Mouse (Mus musculus) neural tube, embryonic 15.5 days (tissue): ENCODE data around the gene Mbtps2. TPM values are rescaled to one million over a fixed set of nuclear protein-coding genes. Genes with fewer than 3 reads are reported as not detected.

ENCODE experiments used
- ATAC-seq: fragments of 200-750 bp; cut with Nextera tagmentation; 2 replicates; pipeline ENCODE4 v1.8.0; 2017; ENCODE audit warnings: mild to moderate bottlenecking, moderate TSS enrichment, moderate library complexity; ENCODE audit not compliant: low FRiP score
- H3K27ac ChIP-seq: fragments of 300-500 bp; sonication (generic); replicated peaks from 2 replicates; pipeline ENCODE4 v1.5.1; 2015; ENCODE audit warnings: mild to moderate bottlenecking, inconsistent platforms
- H3K27me3 ChIP-seq: fragments of 300-500 bp; sonication (generic); replicated peaks from 2 replicates; pipeline ENCODE4 v1.6.1; 2015; ENCODE audit warnings: inconsistent platforms
- H3K36me3 ChIP-seq: fragments of 300-500 bp; sonication (generic); 2 replicates; pipeline ENCODE4 v1.6.1; 2015; ENCODE audit warnings: inconsistent platforms
- H3K4me1 ChIP-seq: fragments of 300-500 bp; sonication (generic); 2 replicates; pipeline ENCODE4 v1.6.1; 2015; ENCODE audit warnings: inconsistent platforms
- H3K4me2 ChIP-seq: fragments of 300-500 bp; sonication (generic); 2 replicates; pipeline ENCODE4 v1.6.1; 2015; ENCODE audit warnings: inconsistent platforms, mild to moderate bottlenecking, moderate library complexity
- H3K4me3 ChIP-seq: fragments of 300-500 bp; sonication (generic); replicated peaks from 2 replicates; pipeline ENCODE4 v1.5.1; 2015; ENCODE audit warnings: mild to moderate bottlenecking, inconsistent platforms
- H3K9ac ChIP-seq: fragments of 300-500 bp; sonication (generic); replicated peaks from 2 replicates; pipeline ENCODE4 v1.6.1; 2015; ENCODE audit warnings: mild to moderate bottlenecking, inconsistent platforms
- H3K9me3 ChIP-seq: fragments of 300-500 bp; sonication (generic); replicated peaks from 2 replicates; pipeline ENCODE4 v1.6.1; 2016; ENCODE audit warnings: inconsistent platforms
- WGBS: fragments of 180-500 bp; shearing (Covaris S2); methylation state at CpG from one replicate; pipeline ENCODE4 v1.1.7; 2015; ENCODE audit warnings: mixed read lengths; 5-methylcytosine and 5-hydroxymethylcytosine counted together
- polyA plus RNA-seq: library from polyadenylated mRNA; unstranded; fragments of >200 nt; fragmentation: Nextera tagmentation; extraction: Ambion mirVana; gene quantifications from 2 replicates; pipeline ENCODE4 v1.2.1, GENCODE M21; 2015

Gene Mbtps2
- polyA plus RNA-seq, 1 experiment from 2014 or later: 30.3 TPM

DNA sequence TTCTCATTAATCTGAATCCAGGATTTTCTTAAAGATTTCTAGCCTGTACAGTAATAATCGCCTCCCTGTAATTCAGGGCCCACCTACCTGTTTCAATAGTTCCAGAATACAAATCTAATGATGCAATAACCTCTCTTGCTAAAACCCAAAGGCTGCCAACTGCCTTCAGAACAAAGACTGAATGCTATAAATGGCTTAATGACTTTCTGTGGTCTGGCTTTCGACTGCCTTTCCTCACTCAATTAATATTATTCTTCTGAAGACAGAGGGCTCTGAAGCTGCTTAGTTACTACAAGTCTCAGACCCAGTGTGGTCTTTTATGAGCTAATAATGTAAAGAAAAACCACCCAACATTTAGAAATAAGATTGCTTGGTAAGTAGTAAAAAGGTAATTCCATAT lies 96.6 kb downstream of the Mbtps2 start:
- Histone ChIP-seq H3K4me1 (no peaks in the 10 kb centered on the region), H3K27ac (no peak overlapping the region), H3K27me3 (no peaks in the 10 kb centered on the region), H3K4me2 (no peak overlapping the region), H3K9me3 (no peaks in the 10 kb centered on the region), H3K9ac (no peak overlapping the region), H3K36me3 (no peaks in the 10 kb centered on the region), H3K4me3 (no peak overlapping the region)
- ATAC-seq: no peak
- WGBS: 54% methylated on average over 2 of the region's 2 CpGs

GRCm38 (mm10) chrX:157500004-157500403 lies 98.5 kb downstream of the Mbtps2 start:
- WGBS: 83% methylated on average over 8 of the region's 8 CpGs

DNA sequence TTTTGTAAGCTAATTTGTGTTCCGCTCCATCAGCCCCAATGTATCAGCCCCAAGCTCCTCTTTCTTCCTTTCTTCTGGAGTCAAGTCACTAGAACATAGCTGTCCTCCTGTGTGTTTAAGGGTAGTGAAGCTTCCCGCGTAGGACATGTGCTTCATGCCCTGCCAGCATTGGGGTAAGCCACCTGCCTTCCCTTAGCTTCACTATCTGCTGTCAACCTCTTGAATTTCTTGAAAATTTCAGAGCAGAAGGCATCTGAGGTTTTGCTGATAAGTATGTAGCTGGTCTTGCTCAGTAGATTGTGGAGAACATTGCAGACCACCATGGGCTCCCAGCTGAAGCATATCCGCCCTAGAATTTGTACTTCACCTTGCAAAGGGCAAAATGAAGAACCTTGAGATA lies 105.4 kb downstream of the Mbtps2 start:
- no peak overlapping the region for H3K4me3 ChIP-seq
- no peak for ATAC-seq
- H3K36me3 ChIP-seq: no peaks in the 10 kb centered on the region
- H3K9me3 ChIP-seq: no peaks in the 10 kb centered on the region
- H3K4me1 ChIP-seq: peaks cover 13% of the 10 kb centered on the region; the same call in 1 of the 2 replicates
- H3K27me3 ChIP-seq: no peaks in the 10 kb centered on the region
- H3K4me2 ChIP-seq: no peak overlapping the region
- no peak overlapping the region for H3K27ac ChIP-seq
- H3K9ac ChIP-seq: no peak overlapping the region
- WGBS: 85% methylated on average over 4 of the region's 4 CpGs

More at GRCm38 (mm10) chrX:157500004-157500403, 98.5 kb downstream of the Mbtps2 start:
- no peaks in the 10 kb centered on the region for H3K9me3 ChIP-seq
- H3K27ac ChIP-seq: no peak overlapping the region
- no peaks in the 10 kb centered on the region for H3K4me1 ChIP-seq
- ATAC-seq: no peak
- no peaks in the 10 kb centered on the region for H3K27me3 ChIP-seq
- H3K4me3 ChIP-seq: no peak overlapping the region
- no peak overlapping the region for H3K4me2 ChIP-seq
- H3K36me3 ChIP-seq: no peaks in the 10 kb centered on the region
- no peak overlapping the region for H3K9ac ChIP-seq

DNA sequence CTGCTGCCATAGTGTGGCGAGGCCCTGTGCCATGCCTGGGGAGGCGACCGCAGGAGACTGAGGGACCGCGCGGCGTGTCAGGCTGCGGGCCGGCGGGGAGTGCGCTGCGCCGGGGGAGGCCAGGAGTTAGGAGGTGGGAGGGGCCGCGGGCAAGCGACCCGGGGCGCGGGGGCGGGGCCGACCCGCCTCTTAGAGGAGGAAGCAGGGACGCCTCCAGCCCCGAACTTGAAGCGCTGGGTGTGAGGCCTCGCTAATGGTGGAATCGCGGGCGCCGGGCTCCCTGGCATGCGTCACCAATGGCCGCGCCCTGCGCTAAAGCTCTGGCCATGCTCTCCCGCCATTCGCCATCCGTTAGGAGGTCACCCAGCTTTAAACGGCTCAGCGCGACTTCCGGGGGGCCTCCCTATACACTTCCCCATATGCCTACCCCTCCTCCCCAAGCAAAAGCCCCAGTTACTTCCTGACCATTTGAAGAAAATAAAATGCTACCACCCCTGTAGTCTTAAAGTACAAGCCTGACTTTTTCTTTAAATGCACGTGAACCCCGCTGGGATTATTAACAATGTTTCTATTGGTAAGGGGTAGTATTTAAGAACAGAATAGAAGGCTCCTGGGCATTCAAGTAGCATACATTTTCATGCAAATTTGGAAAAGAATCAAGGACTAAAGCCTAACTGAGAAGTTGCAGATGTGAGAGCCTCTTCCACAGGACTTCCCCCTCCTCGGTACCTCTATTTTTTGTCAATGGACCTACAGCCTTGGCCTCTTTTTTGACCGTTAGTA lies 106.4 kb downstream of the Mbtps2 start, which contains the start of gene Sms:
Sms (minus strand) TSS at position 344 of the 783 bp plus-strand sequence.
- H3K27me3 ChIP-seq: no peaks in the 10 kb centered on the region
- ATAC-seq: peak; percentile 90
- peak within 1 kb of the TSS; percentile 65 for H3K9ac ChIP-seq
- 32% methylated on average over 38 of the region's 45 CpGs for WGBS
- H3K4me3 ChIP-seq: peak within 1 kb of the TSS; percentile 60
- H3K9me3 ChIP-seq: no peaks in the 10 kb centered on the region
- no peaks in the 10 kb centered on the region for H3K36me3 ChIP-seq
- peak within 1 kb of the TSS; percentile 91 for H3K27ac ChIP-seq
- peak within 1 kb of the TSS; percentile 53 for H3K4me2 ChIP-seq
- peaks cover 13% of the 10 kb centered on the region; the same call in 1 of the 2 replicates for H3K4me1 ChIP-seq

DNA sequence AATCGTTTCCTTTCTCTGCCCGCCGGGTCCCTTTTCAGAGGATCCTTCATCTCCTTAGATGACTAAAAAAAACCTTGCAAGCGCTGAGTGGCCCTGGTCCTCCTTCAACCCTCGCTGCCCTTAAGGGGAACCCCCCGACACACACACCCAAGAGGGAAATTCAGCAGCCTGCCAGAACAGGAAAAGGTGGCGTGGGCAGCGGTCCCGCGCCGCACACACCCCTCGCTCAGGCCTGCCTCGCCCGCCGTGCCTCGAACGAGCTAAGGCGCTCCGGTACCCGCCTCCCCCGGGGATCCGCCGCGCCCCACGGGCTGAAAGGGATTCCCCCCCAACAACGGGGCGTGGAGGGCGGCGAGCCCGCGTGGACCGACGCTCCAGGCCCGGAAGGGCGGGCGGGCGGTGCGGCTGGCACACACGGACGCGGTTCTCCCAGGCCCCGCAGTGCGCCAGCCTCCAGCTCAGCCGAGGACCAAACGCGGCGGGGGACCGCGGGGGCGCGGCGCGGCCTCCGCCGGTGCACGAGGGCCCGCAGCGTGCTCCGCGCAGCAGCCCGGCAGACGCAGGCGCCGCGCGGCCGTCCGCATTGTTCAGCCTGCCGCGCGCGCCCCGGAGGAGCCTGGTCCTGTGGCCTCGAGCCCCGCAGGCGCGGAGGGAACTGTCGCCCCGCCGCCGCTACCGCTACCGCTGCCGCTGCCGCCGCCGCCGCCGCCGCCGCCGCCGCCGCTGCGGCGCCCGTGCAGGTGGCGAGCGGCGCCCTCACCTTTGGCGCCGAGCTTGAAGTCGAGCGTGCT lies 107.2 kb downstream of the Mbtps2 start:
- peak overlapping the region; percentile 60 for H3K4me3 ChIP-seq
- no peaks in the 10 kb centered on the region for H3K9me3 ChIP-seq
- peaks cover 13% of the 10 kb centered on the region; the same call in 1 of the 2 replicates for H3K4me1 ChIP-seq
- 21% methylated on average over 71 of the region's 104 CpGs for WGBS
- H3K27me3 ChIP-seq: no peaks in the 10 kb centered on the region
- peak overlapping the region; percentile 91 for H3K27ac ChIP-seq
- peak overlapping the region; percentile 53 for H3K4me2 ChIP-seq
- peak overlapping the region; percentile 65 for H3K9ac ChIP-seq
- H3K36me3 ChIP-seq: no peaks in the 10 kb centered on the region
- peak; percentile 70 for ATAC-seq

- peak overlapping the region; percentile 91 for H3K27ac ChIP-seq
- peaks cover 13% of the 10 kb centered on the region; the same call in 1 of the 2 replicates for H3K4me1 ChIP-seq
- peak overlapping the region; percentile 53 for H3K4me2 ChIP-seq
- peak; percentile 9; the same call in 1 of the 2 replicates for ATAC-seq
- 23% methylated on average over 12 of the region's 12 CpGs for WGBS
- no peaks in the 10 kb centered on the region for H3K9me3 ChIP-seq
- peak overlapping the region; percentile 65 for H3K9ac ChIP-seq
- H3K27me3 ChIP-seq: no peaks in the 10 kb centered on the region
- peak overlapping the region; percentile 60 for H3K4me3 ChIP-seq
- H3K36me3 ChIP-seq: no peaks in the 10 kb centered on the region
These were observed 107.8 kb downstream of the Mbtps2 start for GRCm38 (mm10) chrX:157490769-157491144.

GRCm38 (mm10) chrX:157489871-157490721 lies 108.4 kb downstream of the Mbtps2 start:
- Histone ChIP-seq H3K27me3 (no peaks in the 10 kb centered on the region), H3K4me1 (peaks cover 13% of the 10 kb centered on the region; the same call in 1 of the 2 replicates), H3K9me3 (no peaks in the 10 kb centered on the region), H3K9ac (0 out of 2 replicates have a peak overlapping the region, but pooled peaks have one; percentile 65), H3K27ac (peak overlapping the region; percentile 91; the same call in 1 of the 2 replicates), H3K36me3 (no peaks in the 10 kb centered on the region), H3K4me2 (peak overlapping the region; percentile 53), H3K4me3 (peak overlapping the region; percentile 60)
- WGBS: 24% methylated on average over 9 of the region's 9 CpGs
- ATAC-seq: no peak

DNA sequence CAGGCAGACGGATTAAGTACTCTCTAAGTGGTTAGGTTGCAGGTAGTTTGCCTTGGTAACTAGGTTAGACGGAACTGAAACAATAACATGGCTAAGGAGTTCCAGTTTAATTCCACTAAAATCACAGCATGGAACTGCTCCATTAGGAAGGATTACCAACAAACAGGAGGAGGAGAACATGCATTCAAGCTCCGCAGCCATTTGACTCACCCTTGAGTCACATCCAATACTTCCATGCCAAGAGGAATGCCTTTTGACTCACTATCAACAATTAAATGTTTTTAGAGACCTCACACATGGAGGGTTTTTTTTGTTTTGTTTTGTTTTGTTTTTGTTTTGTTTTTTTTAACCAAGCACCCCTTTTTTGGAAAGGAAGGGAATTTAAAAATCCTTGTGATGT lies 109.7 kb downstream of the Mbtps2 start:
- no peak overlapping the region for H3K4me2 ChIP-seq
- WGBS: 66% methylated on average over 3 of the region's 3 CpGs
- H3K9me3 ChIP-seq: no peaks in the 10 kb centered on the region

DNA sequence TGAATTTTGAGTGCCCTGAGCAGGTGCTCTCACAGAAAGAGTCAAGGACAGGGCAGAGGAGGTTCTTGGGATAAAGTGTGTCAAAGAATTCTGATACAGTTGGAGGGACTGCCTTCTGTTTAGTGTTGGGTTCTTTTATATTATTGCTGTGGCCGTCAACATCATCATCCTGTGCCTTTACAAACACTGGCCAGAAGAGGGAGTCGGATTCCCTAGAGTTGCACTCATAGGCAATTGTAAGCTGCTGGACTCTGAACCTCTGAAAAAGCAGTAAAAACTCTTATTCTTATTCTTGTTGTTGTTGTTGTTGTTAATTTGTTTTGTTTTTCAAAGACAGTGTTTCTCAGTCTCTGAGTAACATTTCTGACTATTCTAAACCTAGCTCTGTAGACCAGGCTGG lies 111.8 kb downstream of the Mbtps2 start:
- Histone ChIP-seq H3K27me3 (no peaks in the 10 kb centered on the region), H3K4me1 (peaks cover 13% of the 10 kb centered on the region; the same call in 1 of the 2 replicates), H3K27ac (no peak overlapping the region), H3K4me3 (no peak overlapping the region), H3K36me3 (no peaks in the 10 kb centered on the region), H3K9ac (no peak overlapping the region), H3K9me3 (no peaks in the 10 kb centered on the region), H3K4me2 (no peak overlapping the region)
- WGBS: 47% methylated on average over 2 of the region's 2 CpGs
- no peak for ATAC-seq

More for the DNA sequence above, 109.7 kb downstream of the Mbtps2 start:
- H3K4me1 ChIP-seq: peaks cover 13% of the 10 kb centered on the region; the same call in 1 of the 2 replicates
- H3K4me3 ChIP-seq: no peak overlapping the region
- no peaks in the 10 kb centered on the region for H3K27me3 ChIP-seq
- H3K36me3 ChIP-seq: no peaks in the 10 kb centered on the region
- no peak for ATAC-seq
- no peak overlapping the region for H3K9ac ChIP-seq
- no peak overlapping the region for H3K27ac ChIP-seq
